Mouse (Mus musculus) liver, embryonic 14.5 days (tissue): ENCODE data around the gene Olfr275.

Experiments
- CTCF ChIP-seq: IDR thresholded peaks from 2 replicates; pipeline ENCODE4 v1.5.1; 2016; ENCODE audit warnings: antibody characterized with exemption, low read depth, control low read depth
- EP300 ChIP-seq: IDR thresholded peaks from 2 replicates; pipeline ENCODE4 v1.6.1; 2016; ENCODE audit warnings: antibody characterized with exemption, low read depth

DNA sequence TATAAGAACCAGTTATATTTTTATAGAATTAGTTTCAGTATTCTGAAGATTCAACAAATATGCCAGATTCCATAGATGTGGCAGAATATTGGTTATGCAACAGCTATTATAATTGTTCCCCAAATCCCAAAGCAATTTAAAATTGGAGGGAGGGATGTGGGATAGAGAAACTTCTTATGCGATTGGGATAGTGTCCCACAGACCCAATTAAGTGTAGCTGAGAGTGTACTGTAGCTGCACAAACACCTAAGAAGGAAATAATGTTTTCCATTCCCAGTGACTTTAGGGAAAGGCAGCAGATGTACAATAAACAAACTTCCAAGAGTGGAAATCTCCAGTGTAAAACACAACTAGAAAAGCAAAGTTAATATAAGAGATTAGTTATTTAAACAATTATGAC lies 44.7 kb downstream of the Olfr275 start, which contains the start of gene Olfr273:
- TF ChIP-seq CTCF (no peak), EP300 (no peak)
